Mouse (Mus musculus): ENCODE measurements around the gene Stxbp5. TPM values are rescaled to one million over a fixed set of nuclear protein-coding genes. Genes with fewer than 3 reads are reported as not detected.

The Stxbp5 gene
- total RNA-seq, 2 experiments from 2014 or later, result 20.1 to 27.7 TPM

DNA sequence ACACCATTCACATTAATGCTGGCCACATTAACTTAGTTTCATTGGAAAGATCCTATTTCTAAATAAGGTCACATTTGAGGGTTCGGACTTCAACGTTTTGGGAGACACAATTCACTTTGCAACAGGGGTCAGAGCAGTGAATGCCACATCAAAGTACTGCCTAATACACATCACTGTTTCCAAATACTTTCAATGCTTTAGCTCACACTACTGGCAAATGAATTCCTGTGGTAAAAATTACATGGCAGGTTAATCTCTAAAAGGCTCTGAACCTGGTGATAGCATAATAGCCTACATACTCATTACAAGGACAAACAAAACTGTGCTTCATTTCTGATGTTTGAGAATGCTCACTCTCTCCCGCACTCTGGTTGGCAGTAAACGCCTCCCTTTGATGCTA, 40.9 kb downstream of the Stxbp5 start:
- no peak for DNase-seq (ENCODE audit: low spot score in 2 of 2)

DNA sequence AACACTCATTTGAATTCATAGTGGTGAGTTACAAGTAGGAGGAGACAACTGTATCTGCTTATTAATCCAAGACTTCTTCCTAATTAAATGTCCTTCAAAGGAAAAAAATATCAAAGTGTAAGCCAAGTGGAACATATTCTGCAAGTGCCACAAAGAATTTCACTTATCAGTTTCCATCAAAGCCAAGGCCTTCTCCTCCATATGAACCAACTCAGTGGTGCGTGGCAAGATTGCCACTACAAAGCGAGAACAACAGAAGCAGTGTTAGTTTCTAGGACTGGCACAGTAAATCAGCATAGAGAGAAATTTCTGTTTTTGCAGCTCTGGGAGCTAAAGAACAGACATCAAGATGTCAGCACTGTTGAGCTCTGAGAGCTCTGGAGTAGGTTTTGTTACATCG, 41.4 kb downstream of the Stxbp5 start:
- DNase-seq (ENCODE audit: low spot score in 2 of 2), result no peak

DNA sequence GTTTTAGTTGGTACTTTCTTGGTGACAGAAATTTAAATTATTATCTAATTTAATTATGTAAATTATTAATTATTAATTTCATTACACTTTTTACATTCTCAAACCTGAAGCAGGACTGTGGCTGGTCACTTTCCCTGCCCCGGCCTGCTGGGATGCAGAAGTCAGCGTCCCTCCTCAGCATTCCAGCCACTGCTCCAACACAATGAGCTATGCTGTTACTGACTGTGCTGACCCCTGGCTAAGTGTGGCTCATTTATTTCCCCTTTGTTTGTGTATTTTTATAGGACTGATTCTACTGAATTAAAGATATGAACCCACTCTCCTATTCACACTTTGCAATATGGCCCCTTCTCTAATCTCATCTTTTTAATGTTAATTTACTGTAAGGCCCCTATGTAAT, 43.0 kb downstream of the Stxbp5 start:
- no peak for DNase-seq (ENCODE audit: low spot score in 2 of 2)

DNA sequence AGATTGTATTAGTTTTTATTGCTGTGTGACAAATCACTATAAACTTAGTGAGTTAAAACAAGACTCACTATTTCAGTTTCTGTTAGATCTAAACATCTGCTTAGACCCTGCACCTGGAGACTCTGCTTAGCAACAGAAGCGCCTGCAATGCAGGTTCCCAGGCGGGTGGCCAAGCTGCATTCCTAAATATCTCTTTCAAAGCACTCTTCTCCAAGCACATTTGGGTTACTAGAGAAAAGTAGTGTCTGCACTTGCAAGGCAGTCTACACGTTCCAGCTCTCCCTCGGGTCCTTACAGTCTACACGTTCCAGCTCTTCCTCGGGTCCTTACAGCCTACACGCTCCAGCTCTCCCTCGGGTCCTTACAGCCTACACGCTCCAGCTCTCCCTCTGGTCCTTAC, 44.1 kb downstream of the Stxbp5 start:
- DNase-seq (ENCODE audit: low spot score in 2 of 2), result no peak

DNA sequence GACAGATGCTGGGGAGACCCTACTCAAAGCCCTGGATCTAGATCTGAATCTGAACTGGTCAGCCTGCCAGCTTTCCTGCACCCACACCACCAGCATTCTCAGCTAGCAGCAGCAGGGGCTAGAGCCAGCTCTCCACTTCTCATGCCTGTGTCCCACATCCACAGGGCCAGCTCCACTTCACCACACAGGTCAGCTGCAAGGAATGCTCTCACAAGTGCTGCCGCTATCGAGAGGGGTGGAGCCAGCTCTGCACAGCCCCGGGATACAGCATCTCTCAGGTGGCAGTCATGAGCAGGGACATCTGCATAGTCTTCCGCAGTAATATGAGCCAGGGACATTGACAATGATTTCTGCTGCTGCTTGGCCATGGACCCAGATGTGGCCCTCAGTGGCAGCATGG, 54.5 kb downstream of the Stxbp5 start:
- DNase-seq (ENCODE audit: low spot score in 2 of 2), result no peak

DNA sequence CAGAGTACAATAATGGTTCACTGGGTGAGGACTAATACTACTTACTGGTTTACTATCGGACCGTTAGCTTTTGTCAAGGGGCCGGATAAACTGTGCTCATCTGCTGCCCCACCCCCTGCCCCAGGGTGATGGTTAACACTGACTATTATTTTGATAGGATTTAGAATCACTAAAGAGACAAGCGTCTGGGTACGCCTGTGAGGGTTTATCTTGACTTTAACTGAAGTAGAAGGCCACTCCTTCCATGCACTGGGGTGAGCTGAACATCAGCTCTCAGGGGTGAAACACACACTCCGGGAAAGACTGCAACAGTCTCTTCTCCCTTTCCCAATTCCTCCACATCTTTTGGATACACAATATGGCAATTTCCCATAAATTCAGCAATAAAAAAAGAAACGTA, 61.5 kb downstream of the Stxbp5 start:
- no peak for DNase-seq (ENCODE audit: low spot score in 2 of 2)

DNA sequence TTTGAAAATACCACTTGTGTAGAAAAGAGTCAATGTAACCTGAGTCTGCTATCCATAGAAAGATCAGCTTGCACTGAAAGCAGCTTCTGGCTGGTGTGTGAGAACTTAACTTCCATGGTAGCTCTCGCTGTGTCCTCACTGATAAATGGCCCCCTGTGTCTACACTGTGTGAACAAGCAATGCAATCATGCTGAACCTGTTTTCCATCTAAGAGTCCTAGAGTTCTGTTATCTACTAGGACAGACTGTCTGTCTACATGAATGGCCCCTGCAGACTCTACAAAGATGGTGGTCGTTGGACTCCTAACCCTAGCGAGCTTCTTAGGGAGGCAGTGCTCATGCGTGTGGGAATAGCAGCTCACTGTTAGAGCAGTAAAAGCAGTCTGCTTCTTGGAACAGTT, 65.9 kb downstream of the Stxbp5 start:
- DNase-seq (ENCODE audit: low spot score in 2 of 2), result no peak

DNA sequence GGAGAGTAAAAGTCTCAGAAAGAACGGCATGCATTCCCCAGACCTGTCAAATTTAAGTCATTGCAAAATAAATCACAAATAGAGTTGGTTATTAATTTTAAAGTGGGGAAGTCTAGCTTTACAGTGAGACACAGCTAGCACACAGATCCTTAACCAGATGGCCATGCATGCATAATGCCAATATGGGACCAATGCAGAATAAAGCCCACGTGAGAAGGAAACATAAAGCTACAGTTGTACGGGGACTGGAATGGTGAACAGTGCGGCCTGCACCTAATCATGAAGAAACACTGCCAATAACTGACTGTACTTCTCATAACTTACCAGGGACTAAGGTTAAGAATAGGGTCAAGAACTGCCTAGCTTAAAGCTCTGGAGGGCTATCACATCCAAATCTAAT, 67.9 kb downstream of the Stxbp5 start:
- no peak for DNase-seq (ENCODE audit: low spot score in 2 of 2)

DNA sequence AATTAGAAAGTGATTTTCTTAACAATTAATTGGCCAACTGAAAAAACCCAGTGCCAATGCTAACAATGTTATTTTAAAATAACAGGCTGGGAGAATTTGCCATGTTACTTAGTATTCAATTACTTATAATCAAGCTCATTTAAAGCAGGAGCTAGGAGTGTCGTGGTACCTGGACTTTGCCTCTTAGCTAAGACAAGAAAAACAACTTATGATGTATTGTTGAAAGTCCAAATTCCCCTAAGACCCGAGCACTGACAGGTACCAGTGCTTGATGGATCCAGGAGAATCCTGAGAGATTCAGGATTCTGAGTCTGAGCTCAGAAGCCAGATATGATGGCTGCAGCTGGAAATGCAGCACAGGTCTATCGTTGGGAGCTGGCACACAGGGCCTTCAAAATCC, 71.1 kb downstream of the Stxbp5 start:
- DNase-seq (ENCODE audit: low spot score in 2 of 2), result no peak

DNA sequence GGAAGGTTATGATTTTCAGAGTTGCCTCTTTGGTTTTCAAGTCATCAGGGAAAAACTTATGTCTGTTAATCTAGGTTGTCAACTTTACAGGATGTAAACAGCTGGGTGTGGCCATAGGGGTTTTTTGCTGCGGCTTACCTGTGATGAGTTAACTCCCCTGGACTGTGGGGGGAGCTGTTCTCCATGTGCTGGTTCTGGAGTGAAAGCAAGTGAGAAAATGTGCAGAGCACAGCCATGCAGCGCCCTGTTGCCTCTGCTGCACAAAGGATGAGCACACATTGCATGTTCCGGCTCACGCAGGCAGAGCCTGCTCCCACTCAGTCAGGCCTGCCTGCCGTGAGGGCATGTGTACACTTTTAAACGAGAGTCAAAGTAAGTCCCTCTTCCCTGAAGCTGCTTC, 79.6 kb downstream of the Stxbp5 start:
- DNase-seq (ENCODE audit: low spot score in 2 of 2), result no peak

DNA sequence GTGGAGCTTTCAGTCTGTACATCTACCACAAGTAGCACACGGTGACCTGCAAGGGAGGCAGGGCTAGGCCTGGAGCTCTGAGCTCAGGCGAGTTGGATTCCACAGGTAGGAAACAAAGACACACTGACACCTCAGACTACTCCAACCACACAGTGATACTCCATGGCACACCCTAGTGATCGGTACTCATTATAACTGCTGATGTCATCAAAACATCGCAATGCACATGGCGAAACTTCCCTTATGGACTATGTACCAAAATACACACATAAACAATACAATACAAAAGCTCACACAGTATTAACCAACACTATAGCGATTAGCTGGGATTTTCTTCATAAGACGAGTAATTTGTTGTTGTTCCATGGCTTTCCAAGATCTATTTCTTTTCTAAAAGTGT, 82.3 kb downstream of the Stxbp5 start:
- no peak for DNase-seq (ENCODE audit: low spot score in 2 of 2)

DNA sequence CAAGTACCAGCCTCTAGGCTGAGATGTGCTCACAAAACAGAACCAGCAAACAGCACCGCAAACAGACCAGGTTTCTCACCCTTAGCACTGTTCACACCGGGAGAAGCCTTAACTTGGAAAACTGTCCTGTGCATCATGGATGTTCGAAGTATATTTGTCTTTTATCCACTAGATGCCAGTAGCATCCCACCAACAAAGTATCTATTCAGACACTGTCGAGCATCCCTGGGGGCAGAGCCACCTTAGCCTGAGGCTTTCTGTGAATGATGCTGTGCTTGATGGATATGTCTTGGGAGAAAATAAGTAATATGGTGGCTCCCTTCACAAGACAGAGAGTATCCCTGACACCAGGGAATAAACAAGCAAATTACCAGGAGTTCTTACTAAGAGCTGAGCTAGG, 87.0 kb downstream of the Stxbp5 start:
- no peak for DNase-seq (ENCODE audit: low spot score in 2 of 2)

DNA sequence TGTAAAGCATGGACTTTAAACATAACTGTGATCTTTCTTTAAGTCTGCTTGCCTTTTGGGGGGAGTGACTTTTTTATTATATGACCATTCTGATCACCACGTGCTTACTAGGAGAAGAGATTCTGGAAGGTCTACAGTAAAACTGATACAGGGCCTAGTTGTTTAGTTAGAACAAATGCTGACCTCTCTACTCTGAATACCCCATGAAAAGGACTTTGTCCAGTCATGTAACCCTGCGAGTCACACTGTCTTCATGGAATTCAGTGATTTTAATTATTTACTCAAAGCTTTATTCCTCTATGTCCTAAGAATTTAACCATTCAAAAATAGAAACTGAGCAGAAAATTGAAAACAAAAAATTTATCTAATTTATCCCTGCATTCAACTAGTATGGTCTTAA, 93.3 kb downstream of the Stxbp5 start:
- DNase-seq (ENCODE audit: low spot score in 2 of 2), result no peak

DNA sequence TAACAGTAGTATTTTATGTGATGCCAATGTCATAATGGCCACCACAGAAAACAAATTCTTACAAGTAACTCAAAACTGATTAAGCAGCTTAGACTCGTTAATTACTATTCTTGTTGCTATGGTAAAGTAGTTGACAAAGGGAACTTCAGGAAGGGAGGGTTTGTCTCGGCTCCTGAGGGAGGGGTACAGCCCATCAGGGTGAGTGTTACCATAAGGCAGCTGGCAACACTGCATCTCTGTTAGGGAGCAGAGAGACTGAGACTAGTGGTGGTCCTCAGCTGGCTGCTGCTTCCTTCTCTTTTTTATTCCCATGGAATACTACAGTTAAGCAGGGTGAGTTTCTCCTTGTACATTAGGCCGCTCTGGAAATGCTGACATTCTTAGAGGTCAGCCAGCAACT, 95.5 kb downstream of the Stxbp5 start:
- DNase-seq (ENCODE audit: low spot score in 2 of 2), result no peak

DNA sequence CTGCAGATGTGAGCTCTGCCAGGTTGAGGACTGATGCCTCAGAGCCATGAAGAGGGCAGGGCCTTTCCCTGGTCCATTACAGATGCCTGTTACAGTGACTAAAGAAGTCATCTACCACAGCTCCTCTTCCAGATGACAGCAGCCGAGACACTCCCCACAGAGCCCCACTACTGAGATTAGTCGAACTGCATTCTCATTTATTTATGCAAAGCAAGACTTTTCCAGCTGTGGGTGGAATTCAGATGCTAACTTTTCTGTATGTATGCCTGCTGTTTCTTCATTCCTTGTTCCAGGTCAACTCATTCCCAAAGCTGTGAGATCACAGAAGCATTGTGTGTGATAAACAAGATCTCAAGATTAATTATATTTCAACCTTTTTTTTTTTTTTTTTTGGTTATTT, 97.8 kb downstream of the Stxbp5 start:
- DNase-seq (ENCODE audit: low spot score in 2 of 2), result no peak

DNA sequence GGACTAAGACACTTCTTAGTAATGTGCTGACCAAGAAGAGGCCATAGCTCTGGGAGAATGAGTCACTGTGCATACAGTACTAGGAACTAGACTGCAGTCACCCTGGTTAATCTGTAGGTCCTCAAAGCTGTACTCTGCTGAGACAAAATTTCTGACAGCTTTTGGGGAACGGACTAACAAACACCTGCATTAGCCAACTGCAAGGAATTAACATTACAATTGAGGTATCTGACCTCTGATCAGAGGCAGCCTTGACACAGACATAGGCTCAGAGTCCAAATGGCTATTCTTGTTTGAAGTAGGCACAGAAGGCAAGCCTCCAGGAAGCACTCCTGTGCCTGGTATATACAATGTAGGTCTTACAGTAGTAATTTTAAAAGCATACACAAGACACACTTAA, 99.3 kb downstream of the Stxbp5 start:
- no peak for DNase-seq (ENCODE audit: low spot score in 2 of 2)

DNA sequence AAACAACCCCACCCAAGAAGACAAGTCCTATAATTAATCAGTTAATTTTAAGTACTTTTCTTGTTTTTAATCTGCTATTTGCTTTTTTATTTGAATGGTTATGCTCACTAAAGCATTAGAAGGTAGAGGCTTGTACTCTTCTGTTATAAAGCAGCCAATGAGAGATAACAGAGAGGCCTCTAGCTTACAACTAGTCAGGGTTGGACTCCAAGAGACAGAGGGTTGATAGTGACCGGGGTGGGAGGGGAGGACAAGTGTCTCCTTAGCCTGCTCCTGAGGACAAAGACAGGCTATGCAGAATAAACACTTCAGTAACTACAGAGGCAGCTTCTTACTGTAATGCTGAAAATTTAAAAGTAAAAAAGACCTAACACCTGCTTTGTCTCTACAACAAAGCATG, 101.8 kb downstream of the Stxbp5 start:
- no peak for DNase-seq (ENCODE audit: low spot score in 2 of 2)

DNA sequence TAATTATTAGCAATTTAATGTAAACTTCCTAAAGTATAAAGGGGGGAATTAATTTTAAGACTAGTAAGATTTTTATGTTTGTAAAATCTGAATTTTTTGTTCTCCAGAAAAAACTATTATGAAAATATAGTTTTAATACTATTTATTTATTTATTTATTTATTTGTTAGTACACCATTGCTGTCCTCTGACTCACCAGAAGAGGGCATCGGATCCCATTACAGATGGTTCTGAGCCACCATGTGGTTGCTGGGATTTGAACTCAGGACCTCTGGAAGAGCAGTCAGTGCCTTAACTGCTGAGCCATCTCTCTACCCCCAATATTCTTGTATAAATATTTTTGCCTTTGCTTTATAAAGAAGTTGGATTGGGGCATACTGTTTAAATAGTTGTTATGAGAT, 104.5 kb downstream of the Stxbp5 start:
- no peak for DNase-seq (ENCODE audit: low spot score in 2 of 2)

DNA sequence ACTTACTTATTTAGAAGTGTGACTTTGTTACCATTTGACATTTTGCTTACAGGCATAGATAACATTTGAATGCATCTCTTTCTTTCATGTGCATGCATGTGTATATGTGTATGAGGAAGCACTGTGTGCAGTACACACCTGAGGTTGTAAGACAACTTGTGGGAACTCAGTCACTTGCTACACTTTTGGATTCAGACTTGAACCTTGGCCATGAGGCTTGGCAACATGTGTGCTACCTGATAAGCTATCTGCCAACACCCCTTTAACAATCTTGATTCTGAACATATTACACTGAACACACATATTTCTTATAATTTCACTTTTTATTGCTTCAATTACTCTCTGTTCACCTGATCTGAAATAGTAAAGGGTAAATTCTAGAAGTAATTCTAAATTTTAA, 106.5 kb downstream of the Stxbp5 start:
- no peak for DNase-seq (ENCODE audit: low spot score in 2 of 2)

DNA sequence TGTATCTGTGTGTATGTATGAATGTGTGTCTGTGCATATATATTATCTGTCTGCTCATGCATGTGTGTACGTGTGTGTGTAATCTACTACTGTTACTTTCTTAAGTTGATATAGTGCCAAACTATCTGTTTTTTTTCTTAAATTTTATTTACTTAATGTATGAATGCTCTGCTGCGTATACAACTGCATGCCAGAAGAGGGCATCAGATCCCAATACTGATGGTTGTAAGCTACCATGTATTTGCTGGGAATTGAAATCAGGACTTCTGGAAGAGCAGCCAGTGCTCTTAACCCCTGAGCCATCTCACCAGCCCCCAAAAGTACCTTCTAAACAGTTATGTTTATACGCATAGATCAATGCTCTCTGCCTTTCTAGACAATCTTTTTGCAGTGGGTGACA, 109.9 kb downstream of the Stxbp5 start:
- DNase-seq (ENCODE audit: low spot score in 2 of 2), result no peak

DNA sequence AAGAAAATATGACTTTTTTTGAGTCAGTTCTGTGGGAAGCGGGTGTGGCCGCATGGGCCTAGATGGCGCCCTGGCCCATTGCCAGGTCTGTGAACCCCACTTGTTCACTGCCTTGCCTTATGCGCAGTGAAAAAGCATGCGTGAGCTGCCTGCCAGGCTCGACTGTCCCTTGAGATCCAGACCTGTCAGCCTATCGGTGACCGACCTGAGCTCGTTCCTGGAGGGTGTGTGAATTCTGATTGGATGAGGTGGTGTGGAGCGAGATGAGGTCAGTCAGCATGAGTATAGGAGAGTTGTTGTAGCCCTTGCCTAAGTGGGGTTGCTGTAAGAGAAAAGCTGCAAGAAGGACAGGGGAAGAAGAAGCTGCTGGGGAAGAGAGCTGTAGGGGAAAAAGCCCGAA, 114.4 kb downstream of the Stxbp5 start:
- no peak for DNase-seq (ENCODE audit: low spot score in 2 of 2)

DNA sequence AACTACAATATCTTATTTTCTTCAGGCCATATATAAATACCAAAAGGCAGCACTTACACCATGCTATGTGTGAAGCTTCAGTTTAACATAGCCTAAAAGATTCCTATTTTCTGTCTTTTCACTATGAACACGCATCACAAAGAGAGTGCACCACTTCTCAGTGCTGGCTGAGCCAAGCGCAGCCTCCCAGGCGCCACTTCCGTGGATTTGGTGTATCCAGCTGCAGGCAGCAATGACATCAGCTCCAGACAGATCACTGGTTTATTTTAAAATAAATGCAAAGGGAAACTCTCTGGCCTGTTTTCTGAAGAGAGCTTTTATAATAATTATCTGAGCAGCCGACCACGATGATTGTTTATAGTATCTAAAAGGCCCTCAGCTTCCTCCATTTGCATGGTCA, 115.2 kb downstream of the Stxbp5 start:
- DNase-seq (ENCODE audit: low spot score in 2 of 2), result no peak

DNA sequence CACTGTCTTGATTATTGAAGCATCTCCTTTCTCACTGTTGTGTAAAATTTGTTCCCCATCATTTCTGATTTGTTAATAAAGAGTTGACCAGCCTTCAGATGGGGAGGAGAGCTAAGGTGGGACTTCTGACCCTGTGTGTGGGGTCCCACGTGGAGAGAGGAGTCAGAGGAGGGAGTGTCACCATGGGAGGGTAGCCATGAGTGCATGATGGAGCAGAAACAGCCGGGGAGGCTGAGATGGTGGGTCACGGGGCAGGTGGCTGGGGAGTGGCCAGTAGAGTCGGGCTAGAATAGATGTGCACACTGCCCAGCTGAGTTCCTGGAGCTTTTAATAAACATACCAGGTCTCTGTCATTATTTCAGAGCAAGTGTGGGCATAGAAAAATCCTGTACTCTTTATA, 121.0 kb downstream of the Stxbp5 start:
- DNase-seq (ENCODE audit: low spot score in 2 of 2), result no peak

DNA sequence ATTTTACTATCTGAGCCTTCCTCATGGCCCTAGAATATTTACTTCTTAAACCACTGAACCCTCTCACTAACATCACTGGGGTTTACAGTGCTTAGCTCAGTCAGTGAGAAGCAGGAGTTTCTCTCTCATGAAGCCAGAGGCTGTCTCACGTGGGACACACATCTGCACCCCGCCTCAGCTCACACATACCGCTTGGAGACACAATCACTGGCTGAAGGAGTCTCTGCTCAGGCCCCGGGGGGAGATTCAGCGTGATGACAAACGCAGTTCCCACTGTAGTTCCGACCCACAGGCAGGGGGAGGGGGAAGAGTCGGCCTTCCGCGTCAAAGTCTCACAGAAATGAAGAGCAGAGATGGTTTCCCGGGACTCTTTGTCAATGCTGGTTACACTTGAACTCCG, 130.6 kb downstream of the Stxbp5 start:
- no peak for DNase-seq (ENCODE audit: low spot score in 2 of 2)

DNA sequence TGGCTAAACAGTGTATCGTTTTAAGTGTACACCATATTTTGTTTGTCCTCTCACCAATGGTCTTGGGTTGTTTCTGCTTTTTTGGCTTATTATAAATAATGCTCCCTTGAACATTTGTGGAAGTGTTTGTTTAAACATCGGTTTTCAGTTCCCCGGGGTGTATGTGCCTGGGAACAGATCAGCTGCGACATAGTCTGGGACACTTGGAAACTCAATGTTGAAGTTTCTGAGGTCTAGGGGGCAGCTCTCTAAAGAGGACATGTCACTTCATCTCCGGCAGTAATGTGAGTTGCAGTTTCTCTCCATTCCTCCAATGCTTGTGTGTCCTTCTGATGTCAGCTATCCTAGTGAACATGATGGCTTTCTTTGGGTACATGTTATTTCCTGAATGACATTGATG, 137.0 kb downstream of the Stxbp5 start:
- no peak for DNase-seq (ENCODE audit: low spot score in 2 of 2)
